Mouse (Mus musculus): ENCODE results near the gene Ano6. TPM values are rescaled to one million over a fixed set of nuclear protein-coding genes. Genes with fewer than 3 reads are reported as not detected.

Gene Ano6
- polyA plus RNA-seq, 2 experiments, result 4.7 to 6.3 TPM

DNA sequence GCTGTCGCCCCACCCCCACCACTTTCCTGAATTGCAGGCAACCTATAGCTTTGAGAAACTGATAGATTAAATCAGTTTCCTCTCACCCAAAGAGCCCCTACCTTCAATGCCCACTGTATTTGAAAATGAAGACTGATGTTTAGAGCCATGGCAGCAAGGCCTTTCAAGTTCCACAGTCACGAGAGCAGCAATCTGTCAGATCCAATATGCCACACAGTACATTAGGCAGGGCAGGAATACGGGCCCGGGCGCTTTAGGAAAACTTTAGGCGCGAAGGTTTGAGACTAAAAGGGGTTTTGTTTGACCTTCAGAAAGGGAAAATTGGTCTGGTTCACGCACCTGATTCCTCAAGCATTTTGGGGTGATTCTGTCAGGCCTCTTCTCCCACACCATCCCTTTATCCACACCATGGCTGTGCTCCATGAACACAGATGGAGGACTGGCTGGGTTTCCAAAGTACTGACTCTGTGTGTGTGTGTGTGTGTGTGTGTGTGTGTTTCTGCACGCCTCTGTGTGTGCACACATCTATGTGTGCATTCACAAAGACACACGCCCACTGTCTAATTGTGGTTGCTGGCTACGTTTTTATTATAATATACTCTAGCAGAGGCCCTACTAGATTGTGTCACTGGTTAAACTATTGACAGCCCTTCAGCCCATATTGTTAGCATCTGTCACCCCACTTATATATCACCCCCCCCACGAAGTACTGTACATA is 173.0 kb downstream of the Ano6 start:
- Histone ChIP-seq H3K36me3 (replicated peaks; ENCODE audit: control insufficient read depth, insufficient read depth, low read depth) (no peaks in the 10 kb centered on the region), H3K9ac (replicated peaks) (no peak overlapping the region), H3K4me2 (ENCODE audit: low read depth) (no peak overlapping the region), H3K4me3 (ENCODE audit: insufficient read depth in 1 of 2, low read depth in 2 of 2, low read length in 2 of 2) (no peak overlapping the region), H3K4me1 (replicated peaks; ENCODE audit: control insufficient read depth in 2 of 2, insufficient read depth in 2 of 2, low read length in 1 of 2) (no peaks in the 10 kb centered on the region), H3K27me3 (ENCODE audit: control insufficient read depth, insufficient read depth, low read length) (no peaks in the 10 kb centered on the region), H3K27ac (no peak overlapping the region), H3K9me3 (ENCODE audit: control insufficient read depth, low read length) (no peaks in the 10 kb centered on the region)
- DNase-seq (ENCODE audit: low read depth in 3 of 3, low spot score in 3 of 3), result no peak
- no peak for ATAC-seq (ENCODE audit: insufficient read depth)
- TF ChIP-seq CTCF (IDR thresholded peaks at IDR 0.05; ENCODE audit: low read depth) (no peak), EP300 (IDR thresholded peaks at IDR 0.05; ENCODE audit: low read depth) (no peak)
- WGBS (ENCODE audit: insufficient replicate concordance), result 69% methylated on average over 12 of the region's 12 CpGs

DNA sequence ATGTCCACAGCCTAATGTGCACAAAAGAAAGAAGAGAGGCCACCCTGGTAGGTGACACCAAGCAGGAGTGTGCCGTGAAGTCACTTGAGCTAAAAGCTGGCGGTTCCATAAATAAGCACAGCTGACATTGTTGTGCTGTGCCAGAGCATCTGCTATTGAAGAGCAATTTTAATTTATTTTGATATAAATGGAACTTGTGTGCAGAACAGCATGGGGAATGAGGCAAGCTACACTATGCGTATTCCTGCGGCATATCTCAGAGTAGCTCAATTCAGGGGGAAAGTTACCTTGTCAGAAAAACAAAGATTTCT is 173.6 kb downstream of the Ano6 start:
- Histone ChIP-seq H3K9me3 (ENCODE audit: control insufficient read depth, low read length) (no peaks in the 10 kb centered on the region), H3K9ac (replicated peaks) (no peak overlapping the region), H3K4me2 (ENCODE audit: low read depth) (no peak overlapping the region), H3K27ac (no peak overlapping the region), H3K4me3 (ENCODE audit: insufficient read depth in 1 of 2, low read depth in 2 of 2, low read length in 2 of 2) (no peak overlapping the region), H3K4me1 (replicated peaks; ENCODE audit: control insufficient read depth in 2 of 2, insufficient read depth in 2 of 2, low read length in 1 of 2) (no peaks in the 10 kb centered on the region), H3K36me3 (replicated peaks; ENCODE audit: control insufficient read depth, insufficient read depth, low read depth) (no peaks in the 10 kb centered on the region), H3K27me3 (ENCODE audit: control insufficient read depth, insufficient read depth, low read length) (no peaks in the 10 kb centered on the region)
- 84% methylated on average over 4 of the region's 4 CpGs for WGBS (ENCODE audit: insufficient replicate concordance)
- DNase-seq (ENCODE audit: low read depth in 3 of 3, low spot score in 3 of 3), result no peak
- no peak for TF ChIP-seq CTCF (IDR thresholded peaks at IDR 0.05; ENCODE audit: low read depth)
- ATAC-seq (ENCODE audit: insufficient read depth), result no peak

DNA sequence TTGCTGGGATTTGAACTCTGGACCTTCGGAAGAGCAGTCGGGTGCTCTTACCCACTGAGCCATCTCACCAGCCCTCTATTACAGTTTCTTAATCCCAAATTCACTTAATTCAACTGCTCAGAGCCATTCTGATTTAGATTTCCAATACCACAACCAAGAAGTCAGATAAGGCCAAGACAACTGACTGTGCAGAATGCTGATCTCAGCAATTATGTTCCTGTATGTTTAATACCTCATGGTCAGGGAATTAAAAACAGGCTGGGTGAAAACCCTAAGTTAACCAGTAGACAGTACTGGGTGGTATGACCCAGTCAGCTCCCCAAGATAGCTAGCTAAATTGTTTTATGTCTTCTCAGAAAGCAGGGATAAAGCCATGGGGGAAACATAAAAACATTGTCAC is 176.3 kb downstream of the Ano6 start:
- 89% methylated on average over 2 of the region's 2 CpGs for WGBS (ENCODE audit: insufficient replicate concordance)
- no peaks in the 10 kb centered on the region for H3K9me3 ChIP-seq (ENCODE audit: control insufficient read depth, low read length)
- no peak for DNase-seq (ENCODE audit: low read depth in 3 of 3, low spot score in 3 of 3)

DNA sequence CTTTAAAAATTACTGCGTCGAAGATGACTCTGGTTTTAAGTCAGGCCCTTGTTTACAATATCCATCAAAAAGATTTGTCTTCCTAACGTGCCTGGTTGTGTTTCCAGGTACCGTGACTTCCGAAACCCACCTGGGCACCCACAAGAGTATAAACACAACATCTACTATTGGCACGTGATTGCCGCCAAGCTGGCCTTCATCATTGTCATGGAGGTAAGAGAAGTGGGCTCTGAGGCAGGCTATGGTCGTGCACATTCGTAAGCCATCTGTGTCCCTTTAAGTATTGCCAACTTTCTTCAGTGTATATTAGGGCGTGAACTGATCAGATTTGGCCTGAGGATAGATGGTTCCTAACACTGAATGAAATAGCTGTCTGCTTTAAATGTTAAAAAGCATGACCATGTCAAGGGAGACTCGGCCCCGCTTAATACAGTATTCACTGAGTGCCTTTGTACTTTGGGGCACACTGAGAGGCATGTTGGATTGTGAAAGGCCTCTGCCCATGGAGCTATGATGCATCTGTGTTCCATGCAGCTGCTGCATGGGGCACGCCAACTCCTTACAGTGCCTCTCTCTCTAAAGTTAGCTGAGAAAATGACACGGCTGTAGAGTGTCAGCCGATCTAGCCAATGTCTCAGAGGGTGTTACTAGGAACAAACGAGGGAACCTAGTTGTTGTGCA is 177.0 kb downstream of the Ano6 start:
- no peak for ATAC-seq (ENCODE audit: insufficient read depth)
- Histone ChIP-seq H3K27ac (no peak overlapping the region), H3K4me3 (ENCODE audit: insufficient read depth in 1 of 2, low read depth in 2 of 2, low read length in 2 of 2) (no peak overlapping the region), H3K9me3 (ENCODE audit: control insufficient read depth, low read length) (no peaks in the 10 kb centered on the region), H3K4me2 (ENCODE audit: low read depth) (no peak overlapping the region), H3K9ac (replicated peaks) (no peak overlapping the region), H3K4me1 (replicated peaks; ENCODE audit: control insufficient read depth in 2 of 2, insufficient read depth in 2 of 2, low read length in 1 of 2) (no peaks in the 10 kb centered on the region), H3K27me3 (ENCODE audit: control insufficient read depth, insufficient read depth, low read length) (no peaks in the 10 kb centered on the region), H3K36me3 (replicated peaks; ENCODE audit: control insufficient read depth, insufficient read depth, low read depth) (no peaks in the 10 kb centered on the region)
- no peak for DNase-seq (ENCODE audit: low read depth in 3 of 3, low spot score in 3 of 3)
- TF ChIP-seq CTCF (IDR thresholded peaks at IDR 0.05; ENCODE audit: low read depth), result no peak
- TF ChIP-seq EP300 (IDR thresholded peaks at IDR 0.05; ENCODE audit: low read depth), result no peak
- WGBS (ENCODE audit: insufficient replicate concordance), result 78% methylated on average over 16 of the region's 16 CpGs

More for the DNA sequence above, 176.3 kb downstream of the Ano6 start:
- H3K4me2 ChIP-seq (ENCODE audit: low read depth), result no peak overlapping the region
- TF ChIP-seq EP300 (IDR thresholded peaks at IDR 0.05; ENCODE audit: low read depth), result no peak
- no peak for TF ChIP-seq CTCF (IDR thresholded peaks at IDR 0.05; ENCODE audit: low read depth)
- no peaks in the 10 kb centered on the region for H3K27me3 ChIP-seq (ENCODE audit: control insufficient read depth, insufficient read depth, low read length)
- H3K4me1 ChIP-seq (replicated peaks; ENCODE audit: control insufficient read depth in 2 of 2, insufficient read depth in 2 of 2, low read length in 1 of 2), result no peaks in the 10 kb centered on the region
- H3K27ac ChIP-seq, result no peak overlapping the region
- ATAC-seq (ENCODE audit: insufficient read depth), result no peak
- H3K36me3 ChIP-seq (replicated peaks; ENCODE audit: control insufficient read depth, insufficient read depth, low read depth), result no peaks in the 10 kb centered on the region
- no peak overlapping the region for H3K4me3 ChIP-seq (ENCODE audit: insufficient read depth in 1 of 2, low read depth in 2 of 2, low read length in 2 of 2)
- H3K9ac ChIP-seq (replicated peaks), result no peak overlapping the region

DNA sequence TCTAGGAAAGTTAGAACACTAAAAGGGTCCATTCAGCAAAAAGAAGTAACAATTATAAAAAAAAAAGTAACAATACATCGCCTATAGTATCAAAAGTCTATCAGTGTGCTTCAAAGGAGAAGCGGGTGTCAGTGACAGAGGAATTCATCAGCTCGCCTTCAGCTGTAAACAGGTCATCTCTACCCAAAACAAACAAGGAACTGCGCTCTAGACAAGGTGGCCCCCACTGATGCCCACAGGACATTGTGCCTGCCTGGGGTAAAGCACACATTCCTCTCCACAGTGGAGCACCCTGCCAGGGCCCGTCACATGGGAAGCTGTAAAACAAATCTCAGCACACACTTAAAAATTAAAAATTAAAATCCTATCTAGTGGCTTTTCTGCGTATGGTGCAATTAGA is 179.0 kb downstream of the Ano6 start:
- Histone ChIP-seq H3K9ac (replicated peaks) (no peak overlapping the region), H3K4me1 (replicated peaks; ENCODE audit: control insufficient read depth in 2 of 2, insufficient read depth in 2 of 2, low read length in 1 of 2) (no peaks in the 10 kb centered on the region; a peak in 1 of 4 replicates), H3K9me3 (ENCODE audit: control insufficient read depth, low read length) (no peaks in the 10 kb centered on the region), H3K36me3 (replicated peaks; ENCODE audit: control insufficient read depth, insufficient read depth, low read depth) (no peaks in the 10 kb centered on the region), H3K27me3 (ENCODE audit: control insufficient read depth, insufficient read depth, low read length) (no peaks in the 10 kb centered on the region), H3K4me3 (ENCODE audit: insufficient read depth in 1 of 2, low read depth in 2 of 2, low read length in 2 of 2) (no peak overlapping the region), H3K4me2 (ENCODE audit: low read depth) (no peak overlapping the region), H3K27ac (no peak overlapping the region)
- no peak for TF ChIP-seq CTCF (IDR thresholded peaks at IDR 0.05; ENCODE audit: low read depth)
- no peak for TF ChIP-seq EP300 (IDR thresholded peaks at IDR 0.05; ENCODE audit: low read depth)
- DNase-seq (ENCODE audit: low read depth in 3 of 3, low spot score in 3 of 3) (no peak), ATAC-seq (ENCODE audit: insufficient read depth) (no peak)
- 71% methylated on average over 6 of the region's 6 CpGs for WGBS (ENCODE audit: insufficient replicate concordance)

Measured in liver, embryonic 14.5 days (tissue).